Mouse (Mus musculus): ENCODE measurements around the gene Spaca1. TPM values are rescaled to one million over a fixed set of nuclear protein-coding genes. Genes with fewer than 3 reads are reported as not detected.

The Spaca1 gene
- polyA plus RNA-seq, 1 experiment from 2014 or later = 0.83 TPM

DNA sequence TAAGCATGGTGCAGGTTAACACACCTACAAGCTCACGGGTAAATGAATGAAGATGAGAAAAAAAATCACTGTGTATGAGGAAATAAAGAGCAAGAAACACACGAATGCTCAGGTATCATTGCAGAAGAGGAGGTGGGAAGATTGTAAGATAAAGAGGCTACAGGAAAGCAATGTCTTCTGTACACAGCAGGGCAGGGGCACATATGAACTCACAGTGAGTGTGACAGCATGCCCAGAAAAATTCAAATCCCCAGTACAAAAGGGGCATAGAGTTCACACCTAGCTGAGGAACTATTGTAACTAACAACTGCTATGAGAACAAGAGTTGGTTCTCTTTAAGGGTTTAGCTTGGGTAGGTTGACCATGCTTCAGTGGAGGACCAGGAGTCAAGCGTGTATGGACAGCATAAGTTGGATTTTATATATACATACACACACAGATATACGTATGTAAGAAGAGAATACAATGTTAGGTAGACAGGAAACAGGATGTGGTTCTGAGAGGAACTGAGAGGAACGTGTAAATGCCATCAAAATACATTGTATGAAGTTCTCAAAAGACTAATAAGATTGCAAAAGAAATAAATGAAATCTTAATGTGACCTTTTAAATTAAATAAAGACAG is 61.4 kb downstream of the Spaca1 start:
- Histone ChIP-seq H3K36me3 (ENCODE audit: control insufficient read depth, insufficient read depth, low read length) (no peaks in the 10 kb centered on the region), H3K4me1 (ENCODE audit: control insufficient read depth, insufficient read depth, low read length) (no peaks in the 10 kb centered on the region), H3K4me3 (ENCODE audit: low read length) (no peak overlapping the region), H3K27ac (ENCODE audit: low read length) (no peak overlapping the region), H3K27me3 (replicated peaks; ENCODE audit: control insufficient read depth, insufficient read depth, low read length) (no peaks in the 10 kb centered on the region), H3K9ac (ENCODE audit: low read depth, low read length) (no peak overlapping the region), H3K9me3 (ENCODE audit: control insufficient read depth, low read length) (no peaks in the 10 kb centered on the region), H3K4me2 (ENCODE audit: low read depth, low read length) (no peak overlapping the region)
- no peak for ATAC-seq
- 69% methylated on average over 5 of the region's 5 CpGs for WGBS

Other genes starting within 250 kb of the Spaca1 start
- 3.6 and 3.9 TPM in 2 replicates for gene Cnr1, start 125.6 kb downstream of the Spaca1 start, polyA plus RNA-seq (2015; fragmentation: Nextera tagmentation; extraction: Ambion mirVana)

All from intestine, embryonic 16.5 days (tissue).